Mouse (Mus musculus) 416B (cell line): ENCODE measurements around the gene Epo.

Experiments used
- DNase-seq: peaks from one replicate; pipeline ENCODE4 v3.0.0; 2011; ENCODE audit warnings: low read depth

The Epo gene

DNA sequence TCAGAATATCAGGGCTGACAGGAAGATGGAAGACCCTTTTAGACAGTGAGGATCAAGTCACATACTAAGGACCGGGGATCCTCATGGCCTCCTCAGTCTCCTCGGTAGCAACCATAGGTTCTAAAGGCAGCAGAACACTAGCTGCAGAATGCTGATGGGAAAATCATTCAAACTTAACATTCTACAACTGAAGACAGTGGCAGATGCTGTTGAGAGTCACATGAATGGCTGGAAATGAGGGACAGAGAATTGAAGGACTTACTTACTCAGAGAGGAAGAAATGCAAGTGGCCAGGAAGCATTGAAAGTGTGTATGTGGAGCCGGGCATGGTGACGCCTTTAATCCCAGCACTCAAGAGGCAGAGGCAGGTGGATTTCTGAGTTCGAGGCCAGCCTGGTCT is 56.1 kb downstream of the Epo start, which contains the start of gene Zan:
Gene Zan (minus strand): TSS at position 101 of the 400 bp plus-strand sequence.
- DNase-seq, result no peak

DNA sequence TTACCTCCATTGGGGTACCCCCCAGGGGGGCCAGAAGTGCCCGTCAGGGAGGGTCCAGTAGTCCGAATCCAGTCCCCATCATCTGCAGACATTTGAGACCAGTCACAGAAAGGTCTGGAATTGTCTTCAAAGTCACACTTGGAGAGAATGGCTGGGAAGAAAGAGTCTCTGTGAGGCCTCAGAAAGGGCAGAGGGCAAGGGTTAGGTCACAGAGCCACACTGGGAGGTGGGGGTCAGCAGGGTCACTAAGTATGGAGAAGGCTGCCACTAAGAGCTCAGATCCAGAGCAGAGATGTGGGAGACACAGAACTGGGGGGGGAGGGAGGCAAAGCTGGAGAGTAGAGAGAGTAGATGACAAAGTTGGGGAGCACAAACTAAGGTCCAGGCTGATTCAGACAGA is 58.7 kb downstream of the Epo start:
- DNase-seq, result no peak

DNA sequence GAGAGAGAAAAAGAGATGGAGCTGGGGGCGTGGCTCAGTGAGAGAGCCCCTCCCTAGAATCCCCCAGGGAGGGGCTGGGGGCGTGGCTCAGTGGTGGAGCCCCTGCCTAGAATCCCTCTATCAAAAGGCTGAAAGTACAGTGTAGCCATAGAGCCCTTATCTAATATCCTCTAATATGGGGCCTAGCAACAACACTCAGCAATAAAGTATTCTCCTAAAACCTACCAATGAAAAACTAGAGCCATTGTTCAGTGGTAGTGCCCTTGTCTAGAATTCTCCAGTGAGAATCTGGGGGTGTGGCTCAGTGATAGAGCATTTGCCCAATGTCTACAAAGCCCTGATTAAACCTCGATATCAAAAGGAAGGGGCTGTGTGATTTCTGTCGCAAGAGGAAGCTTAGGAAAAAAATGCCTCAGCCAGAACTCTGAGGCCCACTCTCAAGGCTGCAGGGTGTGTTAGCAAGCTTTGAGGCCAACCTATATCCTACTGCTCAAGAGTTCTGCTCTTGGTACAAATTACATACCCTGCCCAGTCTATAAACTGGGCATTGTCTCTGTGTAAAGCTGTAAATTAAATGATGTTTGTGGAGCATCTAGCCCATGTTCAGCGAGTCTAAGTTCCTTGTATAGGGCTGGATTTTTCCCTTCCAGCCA is 60.7 kb downstream of the Epo start:
- DNase-seq, result peak; percentile 86

DNA sequence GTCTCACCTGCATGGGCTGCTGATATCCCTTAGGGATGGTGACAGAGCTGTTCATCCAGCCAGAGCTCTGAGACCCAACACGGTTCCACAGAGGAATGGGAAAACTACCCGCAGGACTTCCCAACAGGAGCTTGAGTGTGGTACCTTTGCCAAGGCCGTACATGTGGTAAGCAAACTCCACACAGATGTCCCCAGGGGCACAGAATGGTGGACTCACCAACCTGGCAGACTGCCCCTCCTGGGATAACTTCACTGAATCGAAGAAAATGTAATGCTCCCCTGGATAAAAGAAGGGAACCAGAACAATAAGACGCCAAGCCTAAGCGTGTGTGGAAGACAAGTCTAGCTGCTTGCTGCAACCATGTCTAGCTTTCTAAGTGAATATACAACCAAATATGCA is 66.1 kb downstream of the Epo start:
- no peak for DNase-seq

DNA sequence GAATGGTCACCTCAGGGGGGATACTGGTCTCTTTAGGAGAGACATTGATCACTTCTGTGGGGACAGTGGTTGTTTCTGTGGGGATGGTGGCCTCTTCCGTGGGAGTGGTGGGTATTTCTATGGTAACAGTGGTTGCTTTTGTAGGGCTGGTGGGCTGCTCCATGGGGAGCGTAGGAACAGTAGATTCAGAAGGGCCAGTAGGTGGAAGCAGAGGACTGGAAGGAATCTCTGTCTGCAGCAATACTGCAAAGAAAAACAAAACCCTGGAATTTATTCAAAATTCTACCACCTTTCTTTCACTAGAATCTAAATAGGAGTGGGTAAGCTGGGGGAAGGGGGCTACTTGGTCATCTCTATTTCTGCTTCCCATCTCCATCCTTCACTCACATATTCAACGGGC is 68.0 kb downstream of the Epo start:
- peak; percentile 37 for DNase-seq

DNA sequence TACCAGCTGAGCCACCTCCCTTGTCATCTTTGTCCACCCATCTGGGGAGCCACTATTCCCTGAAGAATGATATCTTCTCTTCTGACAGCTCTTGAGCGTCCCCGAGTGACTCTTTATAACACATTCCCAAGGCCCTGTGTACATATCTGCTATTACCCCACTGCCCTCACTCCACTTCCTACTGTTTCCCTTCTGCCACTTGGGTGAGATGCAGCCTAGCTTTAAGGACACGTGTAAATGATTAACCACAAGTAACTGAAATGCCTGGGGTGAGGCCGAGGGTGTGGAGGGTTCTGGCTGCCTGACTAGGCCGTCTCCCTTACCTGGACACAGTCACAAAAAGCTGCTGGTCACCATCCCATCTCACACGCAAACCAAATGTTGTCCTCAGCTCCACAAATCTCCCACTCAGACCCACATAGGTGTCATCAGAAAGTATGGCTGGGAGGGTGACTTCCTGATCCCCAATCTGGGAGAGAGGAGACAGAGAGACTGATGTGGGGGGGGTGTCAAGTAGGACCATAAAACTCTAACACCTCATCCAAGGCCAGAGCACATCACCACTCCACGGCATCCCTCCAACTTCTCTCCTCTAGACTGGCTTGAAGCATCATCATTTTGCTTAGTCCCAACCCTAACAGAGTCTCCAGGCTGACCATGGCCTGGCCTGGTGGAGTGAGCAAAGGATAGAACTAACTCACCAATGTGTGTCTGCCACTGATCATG is 77.0 kb downstream of the Epo start:
- peak; percentile 59 for DNase-seq

DNA sequence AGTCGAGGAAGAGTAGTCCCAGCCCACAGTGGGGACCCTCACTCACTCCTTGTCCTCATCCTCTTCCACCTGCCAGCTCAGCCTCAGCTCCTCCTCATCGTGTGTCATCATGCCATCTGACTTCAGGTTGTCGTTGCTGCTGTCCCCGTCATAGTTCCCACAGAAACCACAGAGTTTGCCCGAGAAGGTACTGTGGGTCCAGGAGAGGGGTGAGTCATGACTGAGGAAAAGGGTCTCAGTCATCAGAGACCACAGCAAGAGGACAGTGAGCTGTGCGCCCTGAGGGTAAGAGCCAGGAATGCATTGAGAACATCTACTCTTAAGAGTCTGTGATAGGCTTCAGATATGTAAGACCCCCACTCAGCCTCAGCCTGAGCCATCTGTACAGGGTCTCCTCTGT is 77.8 kb downstream of the Epo start:
- DNase-seq, result peak; percentile 70

DNA sequence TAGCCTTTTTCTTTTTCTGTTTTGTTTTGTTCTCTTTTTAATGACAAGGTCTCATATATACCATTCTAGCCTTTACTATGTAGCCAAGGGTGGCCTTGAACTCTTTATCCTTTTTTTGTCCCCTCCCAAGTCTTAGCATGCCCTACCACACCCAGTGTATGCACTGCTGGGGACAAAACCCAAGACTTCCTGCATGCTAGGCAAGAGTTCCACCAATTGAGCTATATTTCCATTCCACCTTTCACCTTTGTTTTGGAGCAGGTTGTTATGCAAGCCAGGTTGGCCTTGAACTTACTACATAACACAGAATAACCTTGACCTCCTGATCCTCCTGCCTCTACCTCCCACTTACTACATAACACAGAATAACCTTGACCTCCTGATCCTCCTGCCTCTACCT is 87.5 kb downstream of the Epo start:
- no peak for DNase-seq

DNA sequence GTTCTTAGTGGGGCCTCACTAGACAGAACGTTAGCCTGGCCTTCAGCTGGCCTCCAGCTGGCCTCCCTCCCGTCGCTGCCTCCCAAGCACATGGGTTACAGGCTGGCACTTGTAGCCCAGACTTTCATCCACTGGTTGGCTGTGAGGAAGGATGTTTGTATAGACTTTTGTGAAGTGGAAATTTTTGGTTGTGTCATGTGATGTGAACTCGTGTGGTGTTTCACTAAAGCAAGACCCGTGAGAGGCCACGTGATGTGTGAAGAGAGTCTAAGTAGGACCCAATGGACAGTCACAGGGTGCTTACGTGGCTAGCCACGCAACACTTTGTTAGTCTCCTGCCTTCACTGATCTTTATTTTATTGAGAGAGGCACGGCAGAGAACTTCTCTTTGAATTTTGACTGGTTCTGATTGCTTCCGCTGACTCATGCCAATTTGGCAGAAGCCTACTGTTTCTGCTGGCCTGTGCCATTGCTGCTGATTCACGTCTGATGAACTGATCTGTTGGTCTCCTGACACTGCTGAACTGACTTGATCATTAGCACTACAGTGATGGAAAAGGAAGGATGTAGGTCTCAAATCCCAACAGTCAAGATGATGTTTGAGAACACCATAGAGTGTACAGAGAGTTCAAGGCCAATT is 92.7 kb downstream of the Epo start:
- peak; percentile 63 for DNase-seq

DNA sequence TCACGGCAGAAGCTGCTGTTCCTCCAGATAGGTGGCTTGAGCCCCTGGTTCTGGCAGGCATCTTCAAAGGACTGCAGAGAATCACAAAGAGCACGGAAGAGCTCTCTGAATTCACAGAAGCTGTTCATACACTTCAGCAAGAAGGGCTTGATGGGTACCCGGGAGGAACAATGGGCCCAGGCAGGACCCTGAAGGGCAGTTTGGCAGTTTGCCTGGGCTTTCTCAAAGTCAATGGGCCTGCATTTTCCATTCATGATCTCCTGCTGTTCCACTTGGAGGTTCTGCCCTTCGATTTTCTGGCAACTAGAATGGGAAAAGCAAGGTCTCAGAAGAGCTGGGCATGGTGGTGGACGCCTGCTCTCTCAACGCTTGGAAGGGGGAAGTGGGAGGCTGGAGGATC is 99.2 kb downstream of the Epo start:
- no peak for DNase-seq
